Mouse (Mus musculus) heart, embryonic 16.5 days (tissue): Measurements from ENCODE around the gene Nol12. TPM values are rescaled to one million over a fixed set of nuclear protein-coding genes. Genes with fewer than 3 reads are reported as not detected.

ENCODE experiments used
- ATAC-seq: fragments of 200-750 bp; cut with Nextera tagmentation; replicated peaks from 2 replicates; pipeline ENCODE4 v1.8.0; 2017; ENCODE audit warnings: moderate number of reproducible peaks; ENCODE audit not compliant: insufficient read depth, low FRiP score; ENCODE audit errors: extremely low read depth
- H3K27ac ChIP-seq: fragments of 300-500 bp; sonication (generic); 2 replicates; pipeline ENCODE4 v1.5.1; 2014; ENCODE audit warnings: mild to moderate bottlenecking, low read length, control low read depth, moderate library complexity
- H3K27me3 ChIP-seq: fragments of 300-500 bp; sonication (generic); 2 replicates; pipeline ENCODE4 v1.6.1; 2014; ENCODE audit warnings: low read length, mixed read lengths; ENCODE audit not compliant: control insufficient read depth, insufficient read depth
- H3K36me3 ChIP-seq: fragments of 300-500 bp; sonication (generic); 2 replicates; pipeline ENCODE4 v1.6.1; 2014; ENCODE audit not compliant: control insufficient read depth, insufficient read depth
- H3K4me1 ChIP-seq: fragments of 300-500 bp; sonication (generic); 2 replicates; pipeline ENCODE4 v1.6.1; 2014; ENCODE audit warnings: low read length, mixed read lengths; ENCODE audit not compliant: control insufficient read depth, insufficient read depth
- H3K4me2 ChIP-seq: fragments of 300-500 bp; sonication (generic); 2 replicates; pipeline ENCODE4 v1.6.1; 2014; ENCODE audit warnings: low read depth, mild to moderate bottlenecking, control low read depth, low read length
- H3K4me3 ChIP-seq: fragments of 300-500 bp; sonication (generic); 2 replicates; pipeline ENCODE4 v1.5.1; 2014; ENCODE audit warnings: mild to moderate bottlenecking, control low read depth, low read length
- H3K9ac ChIP-seq: fragments of 300-500 bp; sonication (generic); 2 replicates; pipeline ENCODE4 v1.6.1; 2014; ENCODE audit warnings: low read length, control low read depth
- H3K9me3 ChIP-seq: fragments of 300-500 bp; sonication (generic); replicated peaks from 2 replicates; pipeline ENCODE4 v1.6.1; 2016; ENCODE audit warnings: low read length; ENCODE audit not compliant: control insufficient read depth
- WGBS: fragments of 180-500 bp; shearing (Covaris S2); extraction: QIAGEN DNeasy Blood & Tissue Kit; methylation state at CpG from one replicate; pipeline ENCODE4 v1.1.7; 2014; 5-methylcytosine and 5-hydroxymethylcytosine counted together
- polyA plus RNA-seq: library from polyadenylated mRNA; unstranded; fragments of >200 nt; fragmentation: Nextera tagmentation; extraction: Ambion mirVana; gene quantifications from 2 replicates; pipeline ENCODE4 v1.2.1, GENCODE M21; 2015

Gene Nol12
- polyA plus RNA-seq, 1 experiment from 2014 or later = 33.7 TPM

DNA sequence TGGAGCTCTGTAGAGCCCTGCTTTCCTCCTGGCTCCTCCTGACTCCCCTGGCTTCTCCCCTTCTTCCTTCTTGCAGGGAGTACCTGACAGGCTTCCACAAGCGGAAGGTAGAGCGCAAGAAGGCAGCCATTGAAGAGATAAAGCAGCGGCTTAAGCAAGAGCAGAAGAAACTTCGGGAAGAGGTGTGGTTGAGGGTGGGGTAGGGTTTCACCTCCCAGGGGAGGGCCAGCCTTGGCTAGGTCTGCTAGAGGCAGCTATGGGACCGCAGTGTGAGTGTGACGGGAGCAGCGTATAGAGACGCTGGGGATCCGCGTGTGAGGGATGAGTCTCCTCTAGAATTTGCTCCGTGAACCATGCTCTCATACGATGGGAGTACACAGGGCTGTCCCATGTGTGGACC is 1.7 kb downstream of the Nol12 start:
- Histone ChIP-seq H3K4me3 (no peak overlapping the region), H3K36me3 (peaks cover 23% of the 10 kb centered on the region), H3K27ac (no peak overlapping the region), H3K27me3 (no peaks in the 10 kb centered on the region), H3K4me2 (no peak overlapping the region), H3K9ac (no peak overlapping the region), H3K9me3 (no peaks in the 10 kb centered on the region), H3K4me1 (peaks cover 15% of the 10 kb centered on the region)
- no peak for ATAC-seq
- WGBS = 85% methylated on average over 12 of the region's 12 CpGs

DNA sequence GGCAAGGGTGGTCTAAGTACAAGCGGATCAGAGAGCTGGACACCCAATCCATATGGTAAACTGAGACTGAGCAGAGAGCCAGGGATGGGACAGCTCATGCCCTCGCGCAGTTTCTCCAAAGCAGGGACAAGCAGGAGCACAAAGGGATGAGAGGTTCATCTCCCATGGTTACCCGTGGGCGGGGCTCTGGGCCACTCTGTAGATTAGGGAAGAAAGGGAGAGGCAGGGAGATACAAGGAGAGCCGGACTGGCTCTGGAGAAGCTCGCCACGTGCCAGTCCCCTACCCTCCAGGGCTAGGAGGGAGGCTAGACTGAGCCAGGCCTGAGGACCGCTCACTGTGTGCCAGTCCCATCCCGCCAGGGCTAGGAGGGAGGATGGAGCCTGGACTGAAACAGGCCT is 2.6 kb downstream of the Nol12 start:
- Histone ChIP-seq H3K27ac (no peak overlapping the region), H3K27me3 (no peaks in the 10 kb centered on the region), H3K4me3 (no peak overlapping the region), H3K4me1 (peaks cover 11% of the 10 kb centered on the region), H3K36me3 (peaks cover 25% of the 10 kb centered on the region), H3K9ac (no peak overlapping the region), H3K9me3 (no peaks in the 10 kb centered on the region), H3K4me2 (no peak overlapping the region)
- 85% methylated on average over 10 of the region's 10 CpGs for WGBS
- no peak for ATAC-seq

DNA sequence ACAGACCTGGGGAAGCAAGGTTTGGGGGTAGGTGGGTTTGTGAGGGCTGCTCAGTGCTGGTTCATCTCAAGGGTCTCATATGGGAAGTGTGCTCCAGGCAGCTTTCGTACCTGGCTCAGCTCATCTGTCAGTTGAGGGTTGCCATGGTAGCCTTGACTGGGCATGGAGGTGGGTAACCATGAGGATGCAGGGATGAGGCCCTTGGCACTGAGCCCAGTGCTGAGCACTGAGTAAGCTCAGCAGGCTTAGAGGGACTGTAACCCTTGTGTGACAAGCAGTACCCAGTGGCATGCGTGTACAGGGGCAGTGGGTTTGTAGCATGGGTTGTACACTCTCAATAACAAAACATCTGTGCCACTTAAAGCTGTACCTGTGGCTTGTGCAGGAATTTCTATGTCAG is 3.2 kb downstream of the Nol12 start:
- no peak overlapping the region for H3K4me3 ChIP-seq
- no peak overlapping the region for H3K4me2 ChIP-seq
- H3K36me3 ChIP-seq = peaks cover 25% of the 10 kb centered on the region
- H3K9ac ChIP-seq = no peak overlapping the region
- ATAC-seq = no peak
- no peaks in the 10 kb centered on the region for H3K9me3 ChIP-seq
- H3K27ac ChIP-seq = no peak overlapping the region
- no peaks in the 10 kb centered on the region for H3K27me3 ChIP-seq
- peaks cover 15% of the 10 kb centered on the region for H3K4me1 ChIP-seq
- WGBS = 76% methylated on average over 2 of the region's 2 CpGs

DNA sequence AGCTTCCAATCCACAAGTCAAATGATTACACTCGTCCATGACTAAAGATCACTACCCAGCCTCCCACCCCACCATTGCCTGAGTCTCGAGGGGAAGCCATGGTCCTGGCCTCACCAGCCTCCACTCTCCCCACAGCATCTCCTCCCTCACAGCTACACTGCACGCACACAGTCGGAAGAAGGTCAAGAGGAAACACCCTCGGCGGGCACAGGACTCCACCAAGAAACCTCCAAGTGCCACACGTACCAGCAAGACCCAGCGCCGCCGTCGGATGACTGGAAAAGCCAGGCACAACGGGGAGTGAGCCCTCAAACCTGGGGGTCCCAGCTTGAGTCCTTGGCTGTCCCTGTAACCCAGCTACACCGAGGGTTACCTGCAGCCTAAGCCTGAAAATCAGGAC is 5.6 kb downstream of the Nol12 start:
- no peak overlapping the region for H3K27ac ChIP-seq
- no peaks in the 10 kb centered on the region for H3K27me3 ChIP-seq
- ATAC-seq = no peak
- H3K9me3 ChIP-seq = no peaks in the 10 kb centered on the region
- no peak overlapping the region for H3K9ac ChIP-seq
- peaks cover 12% of the 10 kb centered on the region for H3K4me1 ChIP-seq
- WGBS = 89% methylated on average over 13 of the region's 13 CpGs
- no peak overlapping the region for H3K4me2 ChIP-seq
- H3K4me3 ChIP-seq = no peak overlapping the region
- peaks cover 25% of the 10 kb centered on the region for H3K36me3 ChIP-seq

DNA sequence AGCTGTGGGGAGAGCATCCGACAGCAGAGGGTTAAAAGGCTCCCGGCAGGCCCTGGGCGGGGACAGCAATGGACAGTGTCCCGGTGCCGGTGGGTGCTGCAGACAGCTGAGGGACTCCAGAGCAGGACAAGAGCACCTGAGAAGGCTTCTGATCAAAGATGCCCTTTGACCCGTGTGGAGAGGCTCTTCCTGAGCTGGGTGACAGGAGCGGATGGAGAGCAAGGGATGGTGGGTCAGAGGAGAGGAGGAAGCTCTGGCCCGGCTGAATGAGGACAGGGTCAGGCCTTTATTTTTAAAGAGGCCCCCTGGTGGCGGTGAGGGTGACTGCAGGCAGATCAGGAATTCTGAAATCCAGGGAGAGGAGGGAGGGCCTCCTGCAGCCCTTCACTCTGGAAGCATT is 7.9 kb downstream of the Nol12 start:
- H3K9me3 ChIP-seq = no peaks in the 10 kb centered on the region
- H3K27me3 ChIP-seq = peaks cover 6% of the 10 kb centered on the region
- H3K9ac ChIP-seq = peak overlapping the region; percentile 77
- peak overlapping the region; percentile 72 for H3K4me2 ChIP-seq
- H3K27ac ChIP-seq = no peak overlapping the region
- peaks cover 21% of the 10 kb centered on the region for H3K36me3 ChIP-seq
- ATAC-seq = peak; percentile 62
- WGBS = 5% methylated on average over 9 of the region's 9 CpGs
- H3K4me3 ChIP-seq = peak overlapping the region; percentile 52
- H3K4me1 ChIP-seq = peaks cover 5% of the 10 kb centered on the region

DNA sequence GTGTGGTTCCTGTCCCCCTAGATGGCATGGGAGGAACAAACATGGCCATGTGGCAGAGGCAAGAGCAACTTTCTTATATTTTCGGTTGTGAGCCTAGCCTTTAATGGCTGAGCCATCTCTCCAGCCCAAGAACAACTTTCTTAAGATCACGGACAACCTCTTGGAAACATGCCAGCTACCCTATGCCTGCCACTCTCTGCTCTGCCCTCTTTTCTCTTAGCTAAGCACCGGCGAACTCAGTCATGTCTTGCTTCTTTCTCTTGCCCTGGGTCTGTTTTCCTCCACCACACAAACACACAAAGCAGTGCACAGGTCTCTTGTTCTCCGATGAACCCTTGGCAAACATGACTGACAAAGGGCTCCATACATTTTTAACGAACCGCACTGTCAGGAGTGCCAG is 11.5 kb downstream of the Nol12 start:
- Histone ChIP-seq H3K27ac (no peak overlapping the region), H3K9me3 (no peaks in the 10 kb centered on the region), H3K27me3 (peaks cover 6% of the 10 kb centered on the region), H3K4me3 (no peak overlapping the region), H3K4me2 (no peak overlapping the region), H3K4me1 (peaks cover 9% of the 10 kb centered on the region), H3K9ac (no peak overlapping the region), H3K36me3 (peaks cover 4% of the 10 kb centered on the region; the same call in 1 of the 2 replicates)
- ATAC-seq = no peak
- 73% methylated on average over 7 of the region's 7 CpGs for WGBS

DNA sequence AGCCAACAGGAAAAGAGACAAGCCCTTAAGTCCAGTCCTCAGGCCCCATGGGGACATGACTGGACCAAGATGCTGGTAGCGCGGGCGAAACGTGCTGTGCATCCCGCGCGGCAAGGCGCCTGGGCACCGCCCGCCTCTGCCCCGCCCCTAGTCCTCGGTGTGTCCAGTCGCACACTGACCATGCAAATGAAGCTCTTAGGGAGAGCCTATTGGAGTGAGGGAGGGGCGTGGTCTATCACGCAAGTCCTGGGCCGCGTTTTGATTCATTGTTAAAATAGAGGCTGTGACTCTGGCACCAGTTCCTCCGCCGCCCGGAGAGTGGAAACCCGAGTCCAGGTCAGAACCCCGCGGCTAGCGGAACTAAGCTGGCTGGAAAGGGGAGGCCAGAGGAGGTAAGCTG is 12.9 kb downstream of the Nol12 start, which contains the start of gene Triobp:
TSS of gene Triobp (plus strand) at position 68 of the 400 bp plus-strand sequence.
- Histone ChIP-seq H3K4me1 (peaks cover 6% of the 10 kb centered on the region), H3K4me3 (peak within 1 kb of the TSS; percentile 54), H3K9ac (peak within 1 kb of the TSS; percentile 73), H3K27me3 (peaks cover 6% of the 10 kb centered on the region), H3K9me3 (no peaks in the 10 kb centered on the region), H3K4me2 (peak within 1 kb of the TSS; percentile 85), H3K36me3 (no peaks in the 10 kb centered on the region), H3K27ac (peak within 1 kb of the TSS; percentile 31; the same call in 1 of the 2 replicates)
- WGBS = under 1% methylated on average over 24 of the region's 24 CpGs
- ATAC-seq = peak; percentile 97

DNA sequence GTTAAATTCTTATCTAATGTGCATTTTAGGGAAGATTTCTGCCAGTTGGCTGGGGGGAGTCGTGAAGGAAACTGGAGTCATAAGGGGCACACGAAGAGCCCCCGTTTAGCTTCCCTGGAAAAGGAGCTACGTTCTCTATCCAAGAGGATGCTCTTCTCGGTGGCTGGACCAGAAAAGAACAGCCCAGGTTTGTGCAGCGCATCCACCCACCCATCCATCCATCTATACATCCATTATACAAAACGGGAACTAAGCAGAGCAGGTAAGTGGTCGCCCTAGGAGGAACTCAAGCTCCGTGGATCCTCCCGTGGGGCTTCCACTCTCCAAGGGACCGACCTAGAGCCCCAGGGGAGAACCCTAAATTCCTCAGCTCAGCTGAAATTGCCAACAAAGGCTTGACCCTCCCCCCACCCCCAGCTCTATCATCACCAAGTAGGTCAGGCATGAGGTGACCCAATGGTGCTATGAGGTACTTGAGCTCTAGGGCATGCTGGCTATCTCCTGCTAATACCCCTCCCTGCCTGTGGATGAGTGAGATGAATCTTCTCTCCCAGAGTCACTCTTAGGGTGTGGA is 13.5 kb downstream of the Nol12 start:
- ATAC-seq = no peak
- WGBS = 5% methylated on average over 11 of the region's 11 CpGs
- Histone ChIP-seq H3K9me3 (no peaks in the 10 kb centered on the region), H3K36me3 (no peaks in the 10 kb centered on the region), H3K4me1 (peaks cover 3% of the 10 kb centered on the region; the same call in 1 of the 2 replicates), H3K27ac (peak overlapping the region; percentile 31; the same call in 1 of the 2 replicates), H3K4me2 (peak overlapping the region; percentile 85), H3K4me3 (peak overlapping the region; percentile 54), H3K27me3 (peaks cover 6% of the 10 kb centered on the region), H3K9ac (peak overlapping the region; percentile 73)

DNA sequence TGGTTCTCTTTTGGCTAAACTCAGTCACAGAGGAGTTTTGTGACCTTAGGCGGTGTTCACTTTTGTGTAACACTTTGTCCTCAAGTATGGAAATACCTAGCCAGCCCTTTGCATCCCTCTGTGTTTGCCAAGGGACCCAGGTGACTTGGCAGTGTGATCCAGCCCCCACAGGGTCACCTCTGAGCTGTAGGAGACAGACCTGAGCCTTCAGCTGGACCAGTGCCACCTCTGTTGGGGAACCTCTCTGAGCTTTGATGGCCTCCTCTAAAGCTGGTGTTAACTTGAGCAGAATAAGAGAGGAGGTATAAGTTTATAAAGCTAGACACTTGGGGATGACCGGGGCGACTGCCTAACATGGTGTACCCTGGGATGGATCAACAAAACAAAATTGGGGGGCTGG is 14.2 kb downstream of the Nol12 start:
- Histone ChIP-seq H3K9me3 (no peaks in the 10 kb centered on the region), H3K27ac (no peak overlapping the region), H3K27me3 (peaks cover 6% of the 10 kb centered on the region), H3K4me2 (no peak overlapping the region), H3K9ac (no peak overlapping the region), H3K4me1 (peaks cover 3% of the 10 kb centered on the region; the same call in 1 of the 2 replicates), H3K4me3 (no peak overlapping the region), H3K36me3 (no peaks in the 10 kb centered on the region)
- 94% methylated on average over 3 of the region's 3 CpGs for WGBS
- no peak for ATAC-seq
